Mouse (Mus musculus) spleen, adult 2 months (tissue): ENCODE data around the gene Stk38.

Experiments used
- CTCF ChIP-seq: fragments of 200-500 bp; IDR thresholded peaks from 2 replicates; pipeline ENCODE4 v1.5.1; 2011; ENCODE audit warnings: mild to moderate bottlenecking, inconsistent platforms; ENCODE audit not compliant: insufficient read depth, insufficient read length, insufficient replicate concordance; ENCODE audit errors: extremely low read depth
- POLR2A ChIP-seq: fragments of 200-500 bp; IDR thresholded peaks from 2 replicates; pipeline ENCODE4 v1.6.1; 2011; ENCODE audit warnings: low read depth, low read length, inconsistent platforms

DNA sequence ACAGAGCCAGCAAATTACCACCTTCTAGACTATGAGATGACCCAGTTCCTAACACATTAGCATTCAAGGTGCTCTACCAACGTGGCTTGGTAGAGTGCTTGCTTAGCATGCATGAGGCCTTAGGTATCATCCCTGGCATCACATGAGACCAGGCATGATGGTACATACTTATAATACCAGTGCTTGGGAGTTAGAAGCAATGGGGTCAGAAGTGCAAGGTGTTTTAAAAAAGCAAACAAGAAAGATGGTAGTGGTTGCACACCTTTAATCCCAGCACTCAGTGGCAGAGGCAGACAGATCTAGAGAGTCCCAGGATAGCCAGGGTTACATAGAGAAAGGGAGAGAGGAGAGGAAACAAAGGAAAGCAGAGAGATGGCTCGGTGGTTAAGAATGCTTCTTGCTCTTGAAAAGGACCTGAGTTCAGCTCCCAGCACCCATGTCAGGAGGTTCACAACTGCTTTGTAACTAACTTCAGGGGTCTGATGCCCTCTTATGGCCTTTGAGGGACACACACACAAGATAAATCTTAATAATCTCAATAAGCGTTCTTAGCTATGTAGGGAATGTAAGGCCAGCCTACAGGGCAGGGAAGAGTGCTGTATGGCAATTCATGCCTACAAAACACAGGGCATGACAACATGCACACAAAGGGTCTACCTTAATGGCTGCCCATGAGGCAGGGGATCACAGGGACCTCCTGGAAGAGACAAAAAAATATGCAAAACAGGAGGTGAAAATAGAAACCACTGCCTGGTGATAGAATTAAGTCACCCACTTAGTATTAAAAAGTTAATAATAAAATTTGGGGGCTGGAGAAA, 40.1 kb upstream of the Stk38 start:
- TF ChIP-seq CTCF (no peak), POLR2A (no peak)
